Mouse (Mus musculus): ENCODE measurements around the gene Ltb4r2.

Ltb4r2 gene

DNA sequence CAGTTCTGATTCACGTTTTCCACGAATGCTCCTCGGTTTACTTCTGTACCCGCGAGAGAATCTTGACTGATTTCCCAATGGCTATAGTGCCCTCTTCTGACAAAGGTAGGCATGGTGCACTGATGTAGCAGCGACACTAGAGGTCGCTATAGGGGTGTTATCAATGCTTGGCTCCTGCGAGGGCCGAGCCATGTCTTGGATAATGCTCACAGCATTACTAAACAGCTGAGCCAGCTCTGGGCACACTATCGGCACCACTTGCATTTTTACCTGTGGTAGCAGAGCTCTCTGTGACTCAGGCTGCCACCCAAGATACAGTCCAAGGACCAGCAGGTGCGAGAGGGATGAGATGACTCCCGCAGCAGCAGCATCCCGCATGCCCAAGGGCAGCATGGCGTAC, 20.1 kb downstream of the Ltb4r2 start:
- DNase-seq (ENCODE audit: low read depth, low spot score), result peak; percentile 82

DNA sequence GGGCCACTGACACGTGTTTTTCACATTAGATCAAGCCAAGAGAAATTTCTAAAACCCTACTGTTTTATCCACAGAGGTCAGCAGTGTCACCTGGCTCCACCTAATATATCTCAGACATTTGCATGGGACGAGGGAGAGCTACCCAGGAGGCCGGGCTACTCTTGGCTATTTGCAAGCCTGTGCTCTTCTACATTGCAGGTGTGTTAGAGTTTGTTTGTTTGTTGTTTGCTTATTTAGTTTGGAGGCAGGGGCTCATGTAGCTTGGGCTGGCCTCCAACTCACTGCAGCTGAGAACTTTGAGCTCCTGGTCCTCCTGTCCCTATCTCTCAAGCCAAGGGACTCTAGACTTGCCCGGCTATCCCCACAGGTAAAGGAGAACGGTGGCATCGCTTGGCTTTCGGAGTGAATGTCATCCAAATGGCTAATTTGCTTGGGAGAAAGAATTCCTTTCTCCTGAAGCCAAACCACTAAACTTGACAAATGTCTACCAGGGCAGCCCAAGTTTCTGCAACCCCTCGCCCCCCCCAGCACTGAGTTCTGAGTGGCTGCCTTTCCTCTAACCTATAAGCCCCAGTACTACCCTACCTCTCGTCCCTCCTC, 21.2 kb downstream of the Ltb4r2 start:
- DNase-seq (ENCODE audit: low read depth, low spot score), result no peak

GRCm38 (mm10) chr14:55783171-55783957, 22.1 kb downstream of the Ltb4r2 start:
- peak; percentile 24 for DNase-seq (ENCODE audit: low read depth, low spot score)

DNA sequence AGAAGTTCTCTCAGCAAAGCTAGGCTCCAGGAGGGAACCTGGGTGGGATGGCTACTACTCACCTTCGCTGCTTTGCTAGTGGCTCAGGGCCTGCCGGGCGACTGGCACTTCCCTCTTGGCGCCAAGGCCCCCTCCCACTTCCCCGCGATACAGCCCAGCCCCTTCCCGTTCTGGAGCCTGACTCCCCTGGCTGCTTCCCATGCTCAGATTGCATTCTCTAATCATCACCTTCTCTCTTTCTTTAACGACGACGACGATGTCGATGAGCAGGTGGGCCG, 22.7 kb downstream of the Ltb4r2 start, which contains the start of gene Adcy4:
TSS of gene Adcy4 (minus strand) at position 138 of the 278 bp plus-strand sequence.
- no peak for DNase-seq (ENCODE audit: low read depth, low spot score)

GRCm38 (mm10) chr14:55785195-55785594, 24.0 kb downstream of the Ltb4r2 start:
- DNase-seq (ENCODE audit: low read depth, low spot score), result peak; percentile 64

- DNase-seq (ENCODE audit: low read depth, low spot score), result no peak
Measured at GRCm38 (mm10) chr14:55787731-55788130, 26.5 kb downstream of the Ltb4r2 start.

GRCm38 (mm10) chr14:55788256-55789050, 27.2 kb downstream of the Ltb4r2 start, which contains the start of gene Ripk3:
TSS of gene Ripk3 (minus strand) at chr14:55788865.
- DNase-seq (ENCODE audit: low read depth, low spot score), result peak; percentile 83

- DNase-seq (ENCODE audit: low read depth, low spot score), result no peak
Measured at GRCm38 (mm10) chr14:55793461-55793860, 32.2 kb downstream of the Ltb4r2 start.

- no peak for DNase-seq (ENCODE audit: low read depth, low spot score)
Measured at GRCm38 (mm10) chr14:55793946-55794345, 32.7 kb downstream of the Ltb4r2 start.

DNA sequence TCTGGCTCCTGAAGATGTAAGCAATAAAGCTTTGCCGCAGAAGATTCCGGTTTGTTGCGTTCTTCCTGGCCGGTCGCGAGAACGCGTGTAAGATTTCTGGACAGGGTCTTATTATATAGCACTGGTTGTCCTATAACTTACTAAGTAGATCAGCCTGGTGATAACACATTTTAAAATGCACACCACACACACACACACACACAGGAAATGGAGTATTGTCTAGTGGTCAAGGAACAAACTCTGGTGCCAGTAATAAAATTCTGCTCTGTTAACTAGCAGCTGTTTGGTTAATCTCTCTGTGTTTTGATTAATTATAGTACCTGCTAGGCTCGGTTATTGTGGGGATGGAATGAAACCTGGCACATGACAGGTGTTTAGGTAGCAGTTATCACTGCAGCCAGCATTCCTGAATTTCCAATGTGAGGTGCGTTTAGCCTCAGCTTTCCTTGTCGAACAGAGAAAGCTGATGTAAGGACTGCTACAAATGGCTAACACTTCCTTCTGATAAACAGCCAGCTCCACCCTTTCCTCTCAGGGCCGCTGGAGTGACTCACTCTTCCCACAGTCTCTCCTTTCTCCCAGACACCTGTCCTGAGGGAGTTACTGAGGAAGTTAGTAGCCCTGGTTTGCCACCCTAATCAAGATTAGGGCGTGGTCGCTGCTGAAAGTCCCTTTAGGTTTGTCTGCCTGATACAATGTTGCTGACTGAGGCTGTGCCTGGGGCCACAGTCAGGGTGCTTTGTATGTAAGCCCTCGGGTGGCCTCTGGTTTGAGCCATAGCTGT, 34.3 kb downstream of the Ltb4r2 start:
- no peak for DNase-seq (ENCODE audit: low read depth, low spot score)

Measured in R1 (cell line).